ENCODE assay signal across 12 mouse cellular contexts in the genomic region with DNA sequence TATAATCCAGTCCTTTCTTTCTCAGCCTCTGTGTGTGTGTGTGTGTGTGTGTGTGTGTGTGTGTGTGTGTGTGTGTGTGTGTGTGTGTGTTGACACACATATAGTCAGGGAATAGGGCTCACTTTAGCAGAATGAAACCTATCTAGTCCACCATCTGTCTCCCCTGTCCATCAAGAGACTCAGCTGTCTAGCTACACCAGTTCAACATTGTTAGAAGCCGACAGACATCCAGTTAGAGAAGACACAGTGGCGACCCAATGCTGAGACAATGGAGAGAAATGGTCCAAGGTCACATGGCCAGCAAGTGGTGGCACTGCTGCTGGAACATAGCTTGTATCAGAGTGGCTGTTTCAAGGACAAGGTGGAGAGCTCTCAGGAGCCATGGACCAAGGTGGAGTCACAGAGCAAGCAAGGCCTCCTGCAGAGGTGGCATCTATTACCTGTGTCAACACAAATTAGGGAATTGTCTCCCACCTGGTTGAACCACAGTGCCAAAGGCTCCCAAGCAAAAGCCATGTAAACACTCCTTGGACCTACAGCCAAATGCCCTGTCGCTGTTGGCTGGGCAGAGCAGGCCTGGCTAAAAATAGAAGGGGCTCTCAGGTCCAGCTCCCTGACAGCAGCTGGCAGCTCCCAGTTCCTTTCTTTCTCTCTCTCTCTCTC. TPM values are rescaled to one million over a fixed set of nuclear protein-coding genes. Genes with fewer than 3 reads are reported as not detected.
DNase-seq lines count a peak whose midpoint lies in the region; ATAC-seq and TF ChIP-seq lines count a peak whose summit lies in the region.
"Had no signal": no experiment of that assay in that cellular context is flagged by ENCODE, and none has a peak within 500 bp of the region (broad histone marks: within the 10 kb centered on the region; RNA-seq: fewer than 3 reads in every experiment).

No protein-coding gene starts in this region.

- peak overlapping the region; percentile 94 for H3K27ac ChIP-seq in heart, postnatal 0 days (ENCODE audit: low read depth)
- H3K27ac ChIP-seq in forebrain, postnatal 0 days (ENCODE audit: low read depth, low read length): no peak overlapping the region
- H3K27ac ChIP-seq: hindbrain, embryonic 13.5 days had no signal

- no peaks in the 10 kb centered on the region for H3K36me3 ChIP-seq in heart, postnatal 0 days (replicated peaks; ENCODE audit: control insufficient read depth, insufficient read depth, low read length)
- H3K36me3 ChIP-seq in forebrain, postnatal 0 days (ENCODE audit: insufficient read depth): no peaks in the 10 kb centered on the region
- H3K36me3 ChIP-seq: hindbrain, embryonic 13.5 days; midbrain, embryonic 10.5 days had no signal

- intact Hi-C loops in left cerebral cortex, postnatal 4 days (cut with DNase I): no loop called here

- H3K27me3 ChIP-seq in heart, postnatal 0 days (ENCODE audit: control insufficient read depth, insufficient read depth, low read length): peaks cover 17% of the 10 kb centered on the region
- H3K27me3 ChIP-seq in forebrain, postnatal 0 days (ENCODE audit: insufficient read depth, low read length): no peaks in the 10 kb centered on the region

- peak; percentile 85 for ATAC-seq in heart, postnatal 0 days (ENCODE audit: insufficient read depth, low read depth)
- no peak for ATAC-seq in forebrain, postnatal 0 days
- ATAC-seq: Patski had no signal

- H3K4me2 ChIP-seq in heart, postnatal 0 days (ENCODE audit: low read depth, low read length): peak overlapping the region; percentile 77; the same call in 1 of the 2 replicates
- H3K4me2 ChIP-seq in forebrain, postnatal 0 days (ENCODE audit: low read depth): no peak overlapping the region

- peak; percentile 13 for DNase-seq in cerebellum, adult 11 months
- DNase-seq in cerebellum, adult 9-10 months: no peak
- DNase-seq in left cerebral cortex, postnatal 4 days: peak; percentile 50
- no peak for DNase-seq in left cerebral cortex, adult 18-20 months (ENCODE audit: low spot score in 2 of 2)
- peak; percentile 27 for DNase-seq in gastrocnemius, postnatal 10 days
- peak; percentile 82 for DNase-seq in heart, postnatal 0 days (ENCODE audit: low spot score)
- DNase-seq in urinary bladder, postnatal 36 days (ENCODE audit: low spot score in 2 of 2): no peak
- no peak for DNase-seq in forebrain, postnatal 0 days
- DNase-seq: thymus, postnatal 36 days had no signal

- TF ChIP-seq CTCF in heart, postnatal 0 days (IDR thresholded peaks at IDR 0.05; ENCODE audit: low read depth): no peak
- TF ChIP-seq CTCF in forebrain, postnatal 0 days (IDR thresholded peaks at IDR 0.05; ENCODE audit: low read depth): no peak

- H3K4me3 ChIP-seq in heart, postnatal 0 days (ENCODE audit: low read depth, low read length): no peak overlapping the region
- H3K4me3 ChIP-seq in forebrain, postnatal 0 days (ENCODE audit: low read depth, low read length): no peak overlapping the region

- H3K9me3 ChIP-seq in heart, postnatal 0 days (replicated peaks; ENCODE audit: control insufficient read depth, low read length): no peaks in the 10 kb centered on the region
- H3K9me3 ChIP-seq in forebrain, postnatal 0 days (ENCODE audit: low read length): no peaks in the 10 kb centered on the region
- H3K9me3 ChIP-seq: hindbrain, embryonic 13.5 days; midbrain, embryonic 10.5 days had no signal

- WGBS in heart, postnatal 0 days: 40% methylated on average over 3 of the region's 3 CpGs
- WGBS in forebrain, postnatal 0 days: 71% methylated on average over 3 of the region's 3 CpGs

- no peak for TF ChIP-seq EP300 in heart, postnatal 0 days (IDR thresholded peaks at IDR 0.05; ENCODE audit: low read depth)

- no peak overlapping the region for H3K9ac ChIP-seq in heart, postnatal 0 days (replicated peaks; ENCODE audit: low read depth, low read length)
- no peak overlapping the region for H3K9ac ChIP-seq in forebrain, postnatal 0 days

- peaks cover 17% of the 10 kb centered on the region for H3K4me1 ChIP-seq in heart, postnatal 0 days (ENCODE audit: control insufficient read depth, insufficient read depth)
- peaks cover 6% of the 10 kb centered on the region; the same call in 1 of the 2 replicates for H3K4me1 ChIP-seq in forebrain, postnatal 0 days (ENCODE audit: insufficient read depth)

RNA-seq across cellular contexts. Expression of gene Ky, which starts 0.7 kb away (rescaled TPM):
- total RNA-seq in left cerebral cortex, postnatal 4 days (2021): 1 to 10 TPM; 1.7 to 2.2 TPM
- total RNA-seq in left cerebral cortex, adult 18-20 months (2021): 1 to 10 TPM in 1 of 2 experiments, under 1 TPM in 1; 1.00 to 1.8 TPM
- 100 to 1,000 TPM; 133 to 138 TPM for total RNA-seq in gastrocnemius, postnatal 10 days (2021)
- 1.9 and 22.1 TPM in 2 replicates for total RNA-seq in heart, postnatal 0 days (2014; rRNA removed; ENCODE audit: low replicate concordance)
- polyA plus RNA-seq in heart, postnatal 0 days (2015; fragmentation: Nextera tagmentation; extraction: Ambion mirVana): 1.8 and 2.1 TPM in 2 replicates
- 1.9 and 2.0 TPM in 2 replicates for total RNA-seq in forebrain, postnatal 0 days (2014; rRNA removed)
- 0.30 and 0.59 TPM in 2 replicates for polyA plus RNA-seq in forebrain, postnatal 0 days (2015; fragmentation: Nextera tagmentation; extraction: Ambion mirVana)
- polyA plus RNA-seq: Patski had no signal

Comparison
In these comparisons a context has a peak if more than half of its experiments do, and no peak if none do; other contexts are left out.
1. DNase-seq: peak in cerebellum, adult 11 months (single experiment), left cerebral cortex, postnatal 4 days (single experiment), gastrocnemius, postnatal 10 days (single experiment) and heart, postnatal 0 days (single experiment); none in cerebellum, adult 9-10 months (single experiment), left cerebral cortex, adult 18-20 months (0 of 2), urinary bladder, postnatal 36 days (0 of 2) and forebrain, postnatal 0 days (single experiment).